Mouse (Mus musculus) left cerebral cortex, postnatal 4 days (tissue): ENCODE measurements around the gene Meis1. TPM values are rescaled to one million over a fixed set of nuclear protein-coding genes. Genes with fewer than 3 reads are reported as not detected.

Experiments used
- DNase-seq: peaks from one replicate; pipeline ENCODE4 v3.0.0-alpha.2; 2022
- intact Hi-C: fragments of 180-260 bp; cut with DNase I; formaldehyde crosslinking; loops from one replicate; pipeline ENCODE4 v1.15.1; 2025
- total RNA-seq, 2 experiments: library from RNA; stranded (reverse); gene quantifications; 2 replicates each; pipeline ENCODE4 v1.2.3; 2021

The Meis1 gene
- total RNA-seq, 2 experiments from 2014 or later = 9.1 to 9.7 TPM

GRCm38 (mm10) chr11:18867665-18868064 is 151.1 kb downstream of the Meis1 start:
- intact Hi-C loops = no loop called here

GRCm38 (mm10) chr11:18866198-18866836 is 152.5 kb downstream of the Meis1 start:
- intact Hi-C loops = no loop called here

More at GRCm38 (mm10) chr11:18867665-18868064, 151.1 kb downstream of the Meis1 start:
- no peak for DNase-seq

GRCm38 (mm10) chr11:18850772-18851171 is 168.0 kb downstream of the Meis1 start:
- intact Hi-C loops = no loop called here
- DNase-seq = no peak

More at GRCm38 (mm10) chr11:18866198-18866836, 152.5 kb downstream of the Meis1 start:
- DNase-seq = no peak

- intact Hi-C loops = no loop called here
- DNase-seq = no peak
These were observed 171.1 kb downstream of the Meis1 start for GRCm38 (mm10) chr11:18847650-18848049.

DNA sequence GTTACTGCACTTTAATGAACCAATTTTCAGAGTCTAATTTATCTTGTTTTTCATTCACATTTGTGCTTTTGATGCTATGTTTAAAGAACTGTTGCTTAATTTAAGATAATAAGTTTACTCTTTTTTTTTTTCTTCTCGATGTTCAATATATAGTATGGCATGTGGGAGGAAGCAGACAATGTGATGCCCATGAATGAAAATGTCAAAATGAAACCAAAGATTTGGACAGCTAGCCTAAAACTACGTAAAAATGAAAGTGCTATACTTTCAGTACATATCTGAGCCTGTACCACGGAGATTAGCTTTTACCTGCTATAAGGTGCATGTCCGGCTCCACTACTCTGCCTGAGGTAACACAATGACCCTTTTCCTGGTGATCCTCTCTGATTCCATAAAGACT is 172.3 kb downstream of the Meis1 start:
- DNase-seq = no peak
- intact Hi-C loops = no loop called here

DNA sequence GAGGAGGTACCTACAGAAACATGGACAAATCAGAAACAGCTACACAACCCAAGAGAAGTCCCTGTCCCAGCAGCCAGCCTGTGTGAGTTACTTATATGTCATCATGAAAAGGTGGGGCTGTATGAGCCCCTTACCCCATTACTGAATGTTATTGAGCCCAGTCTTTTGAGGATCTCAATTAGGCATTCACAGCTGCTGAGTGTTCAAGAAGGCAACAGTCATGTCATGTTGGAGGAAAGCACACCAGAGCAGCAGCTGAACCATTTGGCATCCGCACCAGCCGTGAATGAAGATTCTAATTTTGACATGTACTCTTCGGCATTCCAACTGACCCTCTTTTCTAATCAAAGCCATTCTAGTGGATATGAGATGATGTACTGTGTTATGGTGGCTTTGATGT is 172.9 kb downstream of the Meis1 start:
- DNase-seq = peak; percentile 50

GRCm38 (mm10) chr11:18845466-18845865 is 173.3 kb downstream of the Meis1 start:
- DNase-seq = no peak
- intact Hi-C loops = no loop called here

More for the DNA sequence above, 172.9 kb downstream of the Meis1 start:
- intact Hi-C loops = no loop called here

- DNase-seq = no peak
- intact Hi-C loops = no loop called here
These were observed 188.7 kb downstream of the Meis1 start for GRCm38 (mm10) chr11:18830087-18830486.
